Mouse (Mus musculus): ENCODE results near the gene Mcf2. TPM values are rescaled to one million over a fixed set of nuclear protein-coding genes. Genes with fewer than 3 reads are reported as not detected.

The Mcf2 gene
- total RNA-seq, 2 experiments from 2014 or later, result 3.5 to 4.2 TPM

Other genes with a start within 250 kb of the Mcf2 start
- under 1 TPM; 0.19 to 0.24 TPM for gene F9, start 179.6 kb downstream of the Mcf2 start, total RNA-seq (2021)